Comparison of ENCODE assay signal across 12 mouse cellular contexts in the genomic region with DNA sequence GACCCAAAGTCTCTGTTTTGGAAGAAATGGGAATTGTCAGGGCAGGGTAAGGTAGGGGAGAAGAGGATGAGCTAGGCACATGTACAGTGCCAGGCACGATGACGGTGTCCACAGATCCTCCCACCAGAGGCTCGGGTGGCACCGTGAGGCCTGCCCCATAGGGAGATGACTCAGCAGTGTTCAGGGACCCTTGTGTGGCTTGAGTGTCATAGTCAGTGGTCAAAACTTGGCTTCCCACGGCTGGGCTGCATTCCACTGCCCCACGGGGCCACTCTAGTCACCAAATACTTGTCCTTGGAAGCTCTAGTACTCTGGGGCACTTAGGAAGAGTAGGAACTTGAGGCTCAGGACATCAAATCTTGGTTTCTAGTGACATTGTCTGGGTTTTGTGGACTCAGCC.
"Had no signal": no experiment of that assay in that cellular context is flagged by ENCODE, and none has a peak within 500 bp of the region (broad histone marks: within the 10 kb centered on the region; RNA-seq: fewer than 3 reads in every experiment).

No protein-coding gene starts in this region.

- DNase-seq: kidney, adult 2 months; kidney, postnatal 14 days; left cerebral cortex, postnatal 4 days; lung, embryonic 14.5 days; right cerebral cortex, adult 18-20 months; right cerebral cortex, postnatal 25 days; thymus, postnatal 36 days had no signal

- ATAC-seq: midbrain, embryonic 13.5 days had no signal

- H3K27me3 ChIP-seq: kidney, embryonic 15.5 days; limb, embryonic 13.5 days; midbrain, embryonic 13.5 days; neural tube, embryonic 15.5 days had no signal

- H3K9me3 ChIP-seq: kidney, embryonic 15.5 days; limb, embryonic 13.5 days; midbrain, embryonic 13.5 days; neural tube, embryonic 15.5 days had no signal

- H3K4me3 ChIP-seq: kidney, embryonic 15.5 days; limb, embryonic 13.5 days; midbrain, embryonic 13.5 days; myocyte; neural tube, embryonic 15.5 days had no signal

- H3K36me3 ChIP-seq: kidney, embryonic 15.5 days; limb, embryonic 13.5 days; neural tube, embryonic 15.5 days had no signal
